Mouse (Mus musculus) lung, postnatal 0 days (tissue): ENCODE measurements around the gene Emilin2. TPM values are rescaled to one million over a fixed set of nuclear protein-coding genes. Genes with fewer than 3 reads are reported as not detected.
A peak's percentile ranks its signal among the peaks of the same experiment; 100 is the strongest.

Experiments used
- ATAC-seq: fragments of 200-750 bp; cut with Nextera tagmentation; 2 replicates; pipeline ENCODE4 v1.8.0; 2017; ENCODE audit warnings: moderate library complexity
- DNase-seq: peaks from one replicate; pipeline ENCODE4 v3.0.0-alpha.2; 2016; ENCODE audit warnings: low spot score
- H3K27ac ChIP-seq: fragments of 300-500 bp; sonication (generic); 2 replicates; pipeline ENCODE4 v1.5.1; 2014; ENCODE audit warnings: antibody characterized with exemption, mild to moderate bottlenecking, low read length, mixed read lengths
- H3K27me3 ChIP-seq: fragments of 300-500 bp; sonication (generic); replicated peaks from 2 replicates; pipeline ENCODE4 v1.6.1; 2014; ENCODE audit warnings: low read length, mixed read lengths; ENCODE audit not compliant: insufficient read depth
- H3K36me3 ChIP-seq: fragments of 300-500 bp; sonication (generic); 2 replicates; pipeline ENCODE4 v1.6.1; 2014; ENCODE audit warnings: low read length, mixed read lengths; ENCODE audit not compliant: insufficient read depth
- H3K4me1 ChIP-seq: fragments of 300-500 bp; sonication (generic); 2 replicates; pipeline ENCODE4 v1.6.1; 2014; ENCODE audit warnings: antibody characterized with exemption, low read depth, low read length, mixed read lengths; ENCODE audit not compliant: insufficient read depth
- H3K4me2 ChIP-seq: fragments of 300-500 bp; sonication (generic); replicated peaks from 2 replicates; pipeline ENCODE4 v1.6.1; 2014; ENCODE audit warnings: low read depth, mild to moderate bottlenecking, low read length, moderate library complexity, mixed read lengths
- H3K4me3 ChIP-seq: fragments of 300-500 bp; sonication (generic); 2 replicates; pipeline ENCODE4 v1.5.1; 2014; ENCODE audit warnings: low read depth, low read length
- H3K9ac ChIP-seq: fragments of 300-500 bp; sonication (generic); replicated peaks from 2 replicates; pipeline ENCODE4 v1.6.1; 2014; ENCODE audit warnings: low read depth, mild to moderate bottlenecking
- H3K9me3 ChIP-seq: fragments of 300-500 bp; sonication (generic); 2 replicates; pipeline ENCODE4 v1.6.1; 2016; ENCODE audit warnings: low read length, mixed read lengths
- CTCF ChIP-seq: IDR thresholded peaks from 2 replicates; pipeline ENCODE4 v1.5.1; 2016; ENCODE audit warnings: antibody characterized with exemption, mild to moderate bottlenecking
- EP300 ChIP-seq: IDR thresholded peaks from 2 replicates; pipeline ENCODE4 v1.6.1; 2016; ENCODE audit warnings: antibody characterized with exemption, mild to moderate bottlenecking, control low read depth
- WGBS: fragments of 180-500 bp; shearing (Covaris S2); extraction: QIAGEN DNeasy Blood & Tissue Kit; methylation state at CpG from one replicate; pipeline ENCODE4 v1.1.7; 2014; 5-methylcytosine and 5-hydroxymethylcytosine counted together
- polyA plus RNA-seq: library from polyadenylated mRNA; unstranded; fragments of >200 nt; fragmentation: Nextera tagmentation; extraction: Ambion mirVana; gene quantifications from 2 replicates; pipeline ENCODE4 v1.2.1, GENCODE M21; 2015

The Emilin2 gene
- polyA plus RNA-seq, 1 experiment from 2014 or later = 5.0 TPM

- no peak overlapping the region for H3K27ac ChIP-seq
- DNase-seq = no peak
- TF ChIP-seq CTCF (no peak), EP300 (no peak)
- no peak overlapping the region for H3K4me3 ChIP-seq
- peaks cover 55% of the 10 kb centered on the region; the same call in 1 of the 2 replicates for H3K36me3 ChIP-seq
- ATAC-seq = peak; percentile 29; the same call in 1 of the 2 replicates
- no peaks in the 10 kb centered on the region for H3K9me3 ChIP-seq
- no peaks in the 10 kb centered on the region for H3K27me3 ChIP-seq
- H3K4me1 ChIP-seq = no peaks in the 10 kb centered on the region
- H3K9ac ChIP-seq = no peak overlapping the region
- WGBS = 85% methylated on average over 12 of the region's 12 CpGs
- H3K4me2 ChIP-seq = no peak overlapping the region
Observed at GRCm38 (mm10) chr17:71235229-71235958, 76.4 kb downstream of the Emilin2 start.

DNA sequence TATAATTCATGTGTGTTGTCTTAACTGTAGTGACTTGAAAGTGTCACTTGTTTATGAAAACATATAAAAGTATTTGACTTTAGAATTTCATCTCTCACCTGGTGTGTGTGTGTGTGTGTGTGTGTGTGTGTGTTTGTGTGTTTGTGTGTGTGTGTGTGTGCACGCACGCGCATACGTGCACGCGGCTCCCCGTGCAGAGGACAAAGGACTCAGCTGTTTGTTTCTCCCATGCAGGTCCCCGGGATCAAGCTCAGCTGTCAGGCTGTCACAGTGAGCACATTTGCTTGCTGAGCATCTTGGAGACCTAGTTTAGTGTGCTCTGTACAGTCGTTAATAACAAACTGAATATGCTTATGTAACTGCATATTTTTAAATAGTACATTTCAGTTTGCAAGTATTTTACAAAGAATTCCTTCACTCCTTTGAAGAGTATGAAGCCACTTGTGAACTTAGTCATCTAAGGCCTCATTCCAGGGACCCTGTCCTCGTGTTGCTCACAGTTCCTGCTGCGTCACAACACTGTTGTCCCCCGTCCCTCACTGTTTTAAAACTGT, 77.7 kb downstream of the Emilin2 start:
- DNase-seq (peak; percentile 53), ATAC-seq (peak; percentile 51)
- H3K4me1 ChIP-seq = no peaks in the 10 kb centered on the region
- WGBS = 85% methylated on average over 12 of the region's 12 CpGs
- no peaks in the 10 kb centered on the region for H3K27me3 ChIP-seq
- no peak overlapping the region for H3K27ac ChIP-seq
- H3K4me2 ChIP-seq = no peak overlapping the region
- H3K36me3 ChIP-seq = peaks cover 56% of the 10 kb centered on the region; the same call in 1 of the 2 replicates
- no peak overlapping the region for H3K9ac ChIP-seq
- TF ChIP-seq CTCF = no peak
- no peak for TF ChIP-seq EP300
- no peaks in the 10 kb centered on the region for H3K9me3 ChIP-seq
- no peak overlapping the region for H3K4me3 ChIP-seq

GRCm38 (mm10) chr17:71233210-71233609, 78.6 kb downstream of the Emilin2 start:
- no peak overlapping the region for H3K9ac ChIP-seq
- H3K36me3 ChIP-seq = peaks cover 47% of the 10 kb centered on the region; the same call in 1 of the 2 replicates
- no peak for TF ChIP-seq CTCF
- no peak for TF ChIP-seq EP300

GRCm38 (mm10) chr17:71231998-71232397, 79.8 kb downstream of the Emilin2 start:
- H3K4me1 ChIP-seq = no peaks in the 10 kb centered on the region
- 86% methylated on average over 2 of the region's 2 CpGs for WGBS
- no peak overlapping the region for H3K4me2 ChIP-seq
- TF ChIP-seq CTCF (no peak), EP300 (no peak)
- H3K36me3 ChIP-seq = peaks cover 45% of the 10 kb centered on the region; the same call in 1 of the 2 replicates
- no peak for DNase-seq
- no peak for ATAC-seq
- H3K27me3 ChIP-seq = no peaks in the 10 kb centered on the region
- no peak overlapping the region for H3K9ac ChIP-seq
- H3K4me3 ChIP-seq = no peak overlapping the region
- H3K9me3 ChIP-seq = no peaks in the 10 kb centered on the region
- no peak overlapping the region for H3K27ac ChIP-seq

More at GRCm38 (mm10) chr17:71233210-71233609, 78.6 kb downstream of the Emilin2 start:
- no peaks in the 10 kb centered on the region for H3K4me1 ChIP-seq
- H3K4me3 ChIP-seq = no peak overlapping the region
- H3K9me3 ChIP-seq = no peaks in the 10 kb centered on the region
- H3K4me2 ChIP-seq = no peak overlapping the region
- DNase-seq = no peak
- H3K27me3 ChIP-seq = no peaks in the 10 kb centered on the region
- no peak overlapping the region for H3K27ac ChIP-seq
- ATAC-seq = no peak
- WGBS = 92% methylated on average over 4 of the region's 4 CpGs

GRCm38 (mm10) chr17:71230108-71230709, 81.6 kb downstream of the Emilin2 start:
- H3K27ac ChIP-seq = no peak overlapping the region
- H3K4me2 ChIP-seq = no peak overlapping the region
- ATAC-seq (no peak), DNase-seq (peak; percentile 56)
- whole genome bisulfite sequencing = 58% methylated on average over 9 of the region's 9 CpGs
- H3K9me3 ChIP-seq = no peaks in the 10 kb centered on the region
- no peaks in the 10 kb centered on the region for H3K27me3 ChIP-seq
- TF ChIP-seq EP300 = no peak
- peak; percentile 50 for TF ChIP-seq CTCF
- H3K9ac ChIP-seq = no peak overlapping the region
- H3K4me3 ChIP-seq = no peak overlapping the region
- peaks cover 33% of the 10 kb centered on the region; the same call in 1 of the 2 replicates for H3K36me3 ChIP-seq
- no peaks in the 10 kb centered on the region for H3K4me1 ChIP-seq

DNA sequence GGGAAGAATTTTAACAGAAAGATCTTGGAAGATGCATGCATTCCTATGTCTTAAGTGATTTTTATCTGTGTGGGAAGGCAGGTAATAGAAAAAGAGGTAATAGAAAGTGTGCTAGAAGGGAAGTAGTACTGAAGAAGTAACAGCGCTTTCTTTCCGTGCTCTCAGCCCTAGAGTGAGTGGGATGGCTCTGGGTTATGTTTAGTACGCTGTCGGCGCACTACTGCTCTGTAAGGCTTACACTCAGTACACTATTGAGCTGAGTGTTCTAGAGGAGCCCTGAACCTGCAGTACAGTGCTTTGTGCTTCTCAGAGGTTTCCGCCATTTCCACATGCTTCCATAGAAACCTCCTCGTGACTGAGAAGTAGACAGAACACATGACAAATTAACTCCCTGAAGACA, 83.1 kb downstream of the Emilin2 start:
- ATAC-seq (no peak), DNase-seq (no peak)
- H3K9me3 ChIP-seq = no peaks in the 10 kb centered on the region
- WGBS = 84% methylated on average over 7 of the region's 7 CpGs
- TF ChIP-seq CTCF (no peak), EP300 (no peak)
- H3K27ac ChIP-seq = no peak overlapping the region
- no peak overlapping the region for H3K4me3 ChIP-seq
- no peak overlapping the region for H3K4me2 ChIP-seq
- no peaks in the 10 kb centered on the region for H3K4me1 ChIP-seq
- peaks cover 24% of the 10 kb centered on the region; the same call in 1 of the 2 replicates for H3K36me3 ChIP-seq
- H3K9ac ChIP-seq = no peak overlapping the region
- no peaks in the 10 kb centered on the region for H3K27me3 ChIP-seq
